Mouse (Mus musculus): ENCODE measurements around the gene Fbln5. TPM values are rescaled to one million over a fixed set of nuclear protein-coding genes. Genes with fewer than 3 reads are reported as not detected.

The Fbln5 gene
- polyA plus RNA-seq (2014; fragmentation: Nextera tagmentation; extraction: Ambion mirVana), result 14.5 and 17.2 TPM in 2 replicates

- H3K36me3 ChIP-seq (ENCODE audit: control insufficient read depth, insufficient read depth, low read length), result no peaks in the 10 kb centered on the region
- H3K9me3 ChIP-seq (ENCODE audit: control insufficient read depth, low read length), result no peaks in the 10 kb centered on the region
- DNase-seq (ENCODE audit: low spot score, missing footprints) (peak; percentile 93), ATAC-seq (ENCODE audit: low FRiP score) (peak; percentile 81)
- peak within 1 kb of the TSS; percentile 92 for H3K4me2 ChIP-seq
- 1% methylated on average over 46 of the region's 46 CpGs for WGBS
- peak within 1 kb of the TSS; percentile 45 for H3K4me3 ChIP-seq (ENCODE audit: low read depth, low read length)
- H3K9ac ChIP-seq (ENCODE audit: low read length), result peak within 1 kb of the TSS; percentile 62
- H3K4me1 ChIP-seq (ENCODE audit: control insufficient read depth, insufficient read depth, low read length), result peaks cover 6% of the 10 kb centered on the region; the same call in 1 of the 2 replicates
- peaks cover 4% of the 10 kb centered on the region; the same call in 1 of the 2 replicates for H3K27me3 ChIP-seq (ENCODE audit: control insufficient read depth, insufficient read depth, low read length)
- H3K27ac ChIP-seq (ENCODE audit: low read depth, low read length), result no peak within 1 kb of the TSS
Observed at GRCm38 (mm10) chr12:101818608-101819370, at the start of gene Fbln5. TSS of gene Fbln5 (minus strand) at chr12:101819055.

GRCm38 (mm10) chr12:101862286-101862964 lies 43.6 kb upstream of the Fbln5 start:
- H3K27ac ChIP-seq (ENCODE audit: low read depth, low read length), result no peak overlapping the region
- no peaks in the 10 kb centered on the region for H3K36me3 ChIP-seq (ENCODE audit: control insufficient read depth, insufficient read depth, low read length)
- H3K9ac ChIP-seq (ENCODE audit: low read length), result no peak overlapping the region
- no peak overlapping the region for H3K4me2 ChIP-seq
- no peaks in the 10 kb centered on the region for H3K4me1 ChIP-seq (ENCODE audit: control insufficient read depth, insufficient read depth, low read length)
- ATAC-seq (ENCODE audit: low FRiP score) (no peak), DNase-seq (ENCODE audit: low spot score, missing footprints) (no peak)
- H3K27me3 ChIP-seq (ENCODE audit: control insufficient read depth, insufficient read depth, low read length), result no peaks in the 10 kb centered on the region
- no peak overlapping the region for H3K4me3 ChIP-seq (ENCODE audit: low read depth, low read length)
- no peaks in the 10 kb centered on the region for H3K9me3 ChIP-seq (ENCODE audit: control insufficient read depth, low read length)
- 82% methylated on average over 10 of the region's 10 CpGs for WGBS

GRCm38 (mm10) chr12:101860256-101860655 lies 41.4 kb upstream of the Fbln5 start:
- Histone ChIP-seq H3K4me3 (ENCODE audit: low read depth, low read length) (no peak overlapping the region), H3K9ac (ENCODE audit: low read length) (no peak overlapping the region), H3K4me2 (no peak overlapping the region), H3K36me3 (ENCODE audit: control insufficient read depth, insufficient read depth, low read length) (no peaks in the 10 kb centered on the region), H3K4me1 (ENCODE audit: control insufficient read depth, insufficient read depth, low read length) (no peaks in the 10 kb centered on the region), H3K9me3 (ENCODE audit: control insufficient read depth, low read length) (no peaks in the 10 kb centered on the region), H3K27me3 (ENCODE audit: control insufficient read depth, insufficient read depth, low read length) (no peaks in the 10 kb centered on the region), H3K27ac (ENCODE audit: low read depth, low read length) (no peak overlapping the region)
- DNase-seq (ENCODE audit: low spot score, missing footprints) (no peak), ATAC-seq (ENCODE audit: low FRiP score) (no peak)
- WGBS, result 96% methylated on average over 1 of the region's 1 CpGs

- no peak overlapping the region for H3K9ac ChIP-seq (ENCODE audit: low read length)
- no peak overlapping the region for H3K4me3 ChIP-seq (ENCODE audit: low read depth, low read length)
- 91% methylated on average over 5 of the region's 5 CpGs for WGBS
- DNase-seq (ENCODE audit: low spot score, missing footprints) (no peak), ATAC-seq (ENCODE audit: low FRiP score) (no peak)
- H3K4me2 ChIP-seq, result no peak overlapping the region
- H3K27me3 ChIP-seq (ENCODE audit: control insufficient read depth, insufficient read depth, low read length), result no peaks in the 10 kb centered on the region
- H3K4me1 ChIP-seq (ENCODE audit: control insufficient read depth, insufficient read depth, low read length), result no peaks in the 10 kb centered on the region
- no peak overlapping the region for H3K27ac ChIP-seq (ENCODE audit: low read depth, low read length)
- H3K36me3 ChIP-seq (ENCODE audit: control insufficient read depth, insufficient read depth, low read length), result no peaks in the 10 kb centered on the region
- H3K9me3 ChIP-seq (ENCODE audit: control insufficient read depth, low read length), result no peaks in the 10 kb centered on the region
Observed at GRCm38 (mm10) chr12:101858011-101858410, 39.2 kb upstream of the Fbln5 start.

- H3K27me3 ChIP-seq (ENCODE audit: control insufficient read depth, insufficient read depth, low read length), result no peaks in the 10 kb centered on the region
- H3K4me1 ChIP-seq (ENCODE audit: control insufficient read depth, insufficient read depth, low read length), result no peaks in the 10 kb centered on the region
- H3K9ac ChIP-seq (ENCODE audit: low read length), result no peak overlapping the region
- 97% methylated on average over 11 of the region's 11 CpGs for WGBS
- H3K27ac ChIP-seq (ENCODE audit: low read depth, low read length), result no peak overlapping the region
- no peak for ATAC-seq (ENCODE audit: low FRiP score)
- H3K4me2 ChIP-seq, result no peak overlapping the region
- no peak for DNase-seq (ENCODE audit: low spot score, missing footprints)
- no peaks in the 10 kb centered on the region for H3K36me3 ChIP-seq (ENCODE audit: control insufficient read depth, insufficient read depth, low read length)
- no peaks in the 10 kb centered on the region for H3K9me3 ChIP-seq (ENCODE audit: control insufficient read depth, low read length)
- H3K4me3 ChIP-seq (ENCODE audit: low read depth, low read length), result no peak overlapping the region
Observed at GRCm38 (mm10) chr12:101854336-101854735, 35.5 kb upstream of the Fbln5 start.

GRCm38 (mm10) chr12:101851846-101852564 lies 33.1 kb upstream of the Fbln5 start:
- no peaks in the 10 kb centered on the region for H3K4me1 ChIP-seq (ENCODE audit: control insufficient read depth, insufficient read depth, low read length)
- WGBS, result 96% methylated on average over 7 of the region's 7 CpGs
- DNase-seq (ENCODE audit: low spot score, missing footprints), result no peak
- ATAC-seq (ENCODE audit: low FRiP score), result no peak
- H3K36me3 ChIP-seq (ENCODE audit: control insufficient read depth, insufficient read depth, low read length), result no peaks in the 10 kb centered on the region
- H3K27me3 ChIP-seq (ENCODE audit: control insufficient read depth, insufficient read depth, low read length), result no peaks in the 10 kb centered on the region
- no peak overlapping the region for H3K9ac ChIP-seq (ENCODE audit: low read length)
- H3K4me3 ChIP-seq (ENCODE audit: low read depth, low read length), result no peak overlapping the region
- H3K27ac ChIP-seq (ENCODE audit: low read depth, low read length), result no peak overlapping the region
- H3K4me2 ChIP-seq, result no peak overlapping the region
- no peaks in the 10 kb centered on the region for H3K9me3 ChIP-seq (ENCODE audit: control insufficient read depth, low read length)

- ATAC-seq (ENCODE audit: low FRiP score) (no peak), DNase-seq (ENCODE audit: low spot score, missing footprints) (no peak)
- no peaks in the 10 kb centered on the region for H3K9me3 ChIP-seq (ENCODE audit: control insufficient read depth, low read length)
- 92% methylated on average over 9 of the region's 9 CpGs for WGBS
- H3K9ac ChIP-seq (ENCODE audit: low read length), result no peak overlapping the region
- H3K27me3 ChIP-seq (ENCODE audit: control insufficient read depth, insufficient read depth, low read length), result no peaks in the 10 kb centered on the region
- H3K27ac ChIP-seq (ENCODE audit: low read depth, low read length), result no peak overlapping the region
- no peaks in the 10 kb centered on the region for H3K36me3 ChIP-seq (ENCODE audit: control insufficient read depth, insufficient read depth, low read length)
- no peak overlapping the region for H3K4me3 ChIP-seq (ENCODE audit: low read depth, low read length)
- no peaks in the 10 kb centered on the region for H3K4me1 ChIP-seq (ENCODE audit: control insufficient read depth, insufficient read depth, low read length)
- no peak overlapping the region for H3K4me2 ChIP-seq
Observed at GRCm38 (mm10) chr12:101851314-101851713, 32.5 kb upstream of the Fbln5 start.

- no peaks in the 10 kb centered on the region for H3K27me3 ChIP-seq (ENCODE audit: control insufficient read depth, insufficient read depth, low read length)
- no peaks in the 10 kb centered on the region for H3K4me1 ChIP-seq (ENCODE audit: control insufficient read depth, insufficient read depth, low read length)
- no peak overlapping the region for H3K27ac ChIP-seq (ENCODE audit: low read depth, low read length)
- H3K36me3 ChIP-seq (ENCODE audit: control insufficient read depth, insufficient read depth, low read length), result 0 out of 2 replicates have a peak, but pooled peaks cover 2% of the 10 kb centered on the region
- WGBS, result 89% methylated on average over 10 of the region's 10 CpGs
- H3K4me2 ChIP-seq, result no peak overlapping the region
- no peak overlapping the region for H3K9ac ChIP-seq (ENCODE audit: low read length)
- H3K4me3 ChIP-seq (ENCODE audit: low read depth, low read length), result no peak overlapping the region
- no peaks in the 10 kb centered on the region for H3K9me3 ChIP-seq (ENCODE audit: control insufficient read depth, low read length)
- no peak for DNase-seq (ENCODE audit: low spot score, missing footprints)
- ATAC-seq (ENCODE audit: low FRiP score), result no peak
Observed at GRCm38 (mm10) chr12:101836546-101837274, 17.9 kb upstream of the Fbln5 start.
